Mouse (Mus musculus) T-helper 1 cell (primary cell): ENCODE measurements around the gene Necap1.

ENCODE experiments used
- in situ Hi-C: fragments of 300-600 bp; cut with MboI, MseI; formaldehyde crosslinking; loops from one replicate; pipeline ENCODE4 v1.15.1; 2025; ENCODE audit warnings: high pct_unique_total_duplicates

The Necap1 gene

GRCm38 (mm10) chr6:122873871-122874719 lies at the start of gene Necap1:
Gene Necap1, plus strand, starts transcription at chr6:122874474.
- in situ Hi-C loops = no loop called here

GRCm38 (mm10) chr6:122825166-122825565 lies 49.1 kb upstream of the Necap1 start:
- in situ Hi-C loops = no loop called here

GRCm38 (mm10) chr6:122825923-122826742 lies 48.1 kb upstream of the Necap1 start:
- in situ Hi-C loops = no loop called here

GRCm38 (mm10) chr6:122828086-122828485 lies 46.2 kb upstream of the Necap1 start:
- in situ Hi-C loops = no loop called here

- in situ Hi-C loops = no loop called here
Measured at GRCm38 (mm10) chr6:122832880-122833279, 41.4 kb upstream of the Necap1 start.

- in situ Hi-C loops = no loop called here
Measured at GRCm38 (mm10) chr6:122834365-122834764, 39.9 kb upstream of the Necap1 start.

- in situ Hi-C loops = no loop called here
Measured at GRCm38 (mm10) chr6:122836974-122837373, 37.3 kb upstream of the Necap1 start.

GRCm38 (mm10) chr6:122837539-122837938 lies 36.7 kb upstream of the Necap1 start:
- in situ Hi-C loops = no loop called here

GRCm38 (mm10) chr6:122843759-122844158 lies 30.5 kb upstream of the Necap1 start:
- in situ Hi-C loops = no loop called here

- in situ Hi-C loops = no loop called here
Measured at GRCm38 (mm10) chr6:122852696-122853095, 21.6 kb upstream of the Necap1 start.

- in situ Hi-C loops = no loop called here
Measured at GRCm38 (mm10) chr6:122854552-122854951, 19.7 kb upstream of the Necap1 start.

- in situ Hi-C loops = no loop called here
Measured at GRCm38 (mm10) chr6:122855955-122856354, 18.3 kb upstream of the Necap1 start, which contains the start of gene C3ar1. Gene C3ar1, minus strand, starts transcription at chr6:122856161.

GRCm38 (mm10) chr6:122862434-122862833 lies 11.8 kb upstream of the Necap1 start:
- in situ Hi-C loops = no loop called here

- in situ Hi-C loops = no loop called here
Measured at GRCm38 (mm10) chr6:122862871-122863270, 11.4 kb upstream of the Necap1 start.

GRCm38 (mm10) chr6:122867914-122868313 lies 6.4 kb upstream of the Necap1 start:
- in situ Hi-C loops = no loop called here

- in situ Hi-C loops = no loop called here
Measured at GRCm38 (mm10) chr6:122869846-122870245, 4.4 kb upstream of the Necap1 start.

- in situ Hi-C loops = no loop called here
Measured at GRCm38 (mm10) chr6:122872800-122873199, 1.5 kb upstream of the Necap1 start.

- in situ Hi-C loops = loop anchor here (25.0 kb wide), 1 partner anchor 662 kb away; the partner anchor contains the start of gene Vmn2r21
Measured at GRCm38 (mm10) chr6:122874720-122875389, 581 bp downstream of the Necap1 start.

- in situ Hi-C loops = loop anchor here (25.0 kb wide), 1 partner anchor 658 kb away; the partner anchor contains the start of gene Vmn2r21
Measured at GRCm38 (mm10) chr6:122879141-122879735, 5.0 kb downstream of the Necap1 start.

- in situ Hi-C loops = loop anchor here (25.0 kb wide), 1 partner anchor 657 kb away; the partner anchor contains the start of gene Vmn2r21
Measured at GRCm38 (mm10) chr6:122879781-122880505, 5.7 kb downstream of the Necap1 start.
